Mouse (Mus musculus) G1E (cell line): Measurements from ENCODE around the gene Hoxc10.

Source experiments
- CTCF ChIP-seq: IDR thresholded peaks from 2 replicates; pipeline ENCODE4 v1.5.1; 2012; ENCODE audit warnings: low read depth, low read length, inconsistent platforms, mixed read lengths
- POLR2AphosphoS5 ChIP-seq: IDR thresholded peaks from 2 replicates; pipeline ENCODE4 v1.6.1; 2012; ENCODE audit warnings: low read depth, low read length, inconsistent platforms; ENCODE audit not compliant: insufficient replicate concordance

DNA sequence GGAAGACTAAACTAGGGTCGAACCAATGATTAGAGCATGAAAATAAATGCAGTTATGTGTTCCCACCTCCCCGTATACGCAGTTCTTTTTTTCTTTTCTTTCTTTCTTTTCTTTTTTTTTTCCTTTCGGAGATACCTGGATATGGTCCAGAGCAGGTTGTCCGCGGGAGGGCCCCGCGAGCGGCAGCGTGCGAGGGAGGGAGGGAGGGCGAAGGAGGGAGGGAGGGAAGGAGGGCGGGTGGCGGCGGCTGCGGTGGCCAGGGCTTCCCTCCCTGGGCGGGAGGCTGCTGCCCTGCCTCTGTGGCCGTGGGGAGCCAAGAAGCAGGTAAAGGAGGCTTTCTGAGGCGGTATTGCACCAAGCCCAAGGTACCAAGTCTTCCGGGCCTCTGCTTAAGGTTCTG, 9.6 kb downstream of the Hoxc10 start, which contains the start of gene Hoxc9:
- no peak for TF ChIP-seq CTCF
- no peak for TF ChIP-seq POLR2AphosphoS5
